Mouse (Mus musculus) urinary bladder, adult 18-20 months (tissue): ENCODE results near the gene Gltp.

Experiments
- DNase-seq, 2 experiments: peaks; one replicate each; pipeline ENCODE4 v3.0.0; 2022; ENCODE audit warnings: low spot score in 2 of 2, mixed read lengths in 2 of 2

Gene Gltp

GRCm38 (mm10) chr5:114702403-114703392 is 11.9 kb upstream of the Gltp start:
- DNase-seq = no peak

- no peak for DNase-seq
Observed at GRCm38 (mm10) chr5:114699015-114699414, 8.2 kb upstream of the Gltp start.

GRCm38 (mm10) chr5:114698044-114698746 is 7.4 kb upstream of the Gltp start:
- no peak for DNase-seq

GRCm38 (mm10) chr5:114696939-114697338 is 6.2 kb upstream of the Gltp start:
- DNase-seq = no peak

GRCm38 (mm10) chr5:114695775-114696174 is 5.0 kb upstream of the Gltp start:
- no peak for DNase-seq

- DNase-seq = no peak
Observed at GRCm38 (mm10) chr5:114689700-114690366, 951 bp downstream of the Gltp start.

GRCm38 (mm10) chr5:114688703-114689102 is 2.1 kb downstream of the Gltp start:
- DNase-seq = no peak

GRCm38 (mm10) chr5:114687901-114688300 is 2.9 kb downstream of the Gltp start:
- no peak for DNase-seq

- DNase-seq = no peak
Observed at GRCm38 (mm10) chr5:114686726-114687210, 4.0 kb downstream of the Gltp start.

- no peak for DNase-seq
Observed at GRCm38 (mm10) chr5:114685986-114686385, 4.8 kb downstream of the Gltp start.

GRCm38 (mm10) chr5:114681717-114682116 is 9.1 kb downstream of the Gltp start:
- DNase-seq = peak in 1 of 2 experiments; percentile 39

- DNase-seq = peak in 1 of 2 experiments; percentile 71
Observed at GRCm38 (mm10) chr5:114680676-114681285, 10.0 kb downstream of the Gltp start.

GRCm38 (mm10) chr5:114679841-114680591 is 10.8 kb downstream of the Gltp start:
- DNase-seq = no peak

- no peak for DNase-seq
Observed at GRCm38 (mm10) chr5:114674594-114674993, 16.2 kb downstream of the Gltp start.

GRCm38 (mm10) chr5:114673114-114673513 is 17.7 kb downstream of the Gltp start:
- DNase-seq = no peak

- DNase-seq = no peak
Observed at GRCm38 (mm10) chr5:114669014-114669413, 21.8 kb downstream of the Gltp start.

GRCm38 (mm10) chr5:114667228-114667856 is 23.4 kb downstream of the Gltp start:
- peak; percentile 98 to 100 for DNase-seq

GRCm38 (mm10) chr5:114666659-114667058 is 24.1 kb downstream of the Gltp start:
- no peak for DNase-seq

- DNase-seq = no peak
Observed at GRCm38 (mm10) chr5:114664750-114665149, 26.0 kb downstream of the Gltp start.

- DNase-seq = no peak
Observed at GRCm38 (mm10) chr5:114664139-114664538, 26.6 kb downstream of the Gltp start.
